Mouse (Mus musculus): ENCODE data around the gene Cdh10. TPM values are rescaled to one million over a fixed set of nuclear protein-coding genes. Genes with fewer than 3 reads are reported as not detected.

The Cdh10 gene
- 10 to 100 TPM; 48.6 to 49.9 TPM for total RNA-seq (2021)
- long read RNA-seq, transcript Cdh10-202 (12 exons, 3,176 nt): major isoform, 15 of 32 reads
- long read RNA-seq, transcript Cdh10-201 (12 exons, 3,407 nt): minor isoform, 5 of 32 reads
- long read RNA-seq, partial matches to known transcripts: 1 of 32 reads
- long read RNA-seq, other reads (novel, unspliced or antisense): 11 of 32 reads

DNA sequence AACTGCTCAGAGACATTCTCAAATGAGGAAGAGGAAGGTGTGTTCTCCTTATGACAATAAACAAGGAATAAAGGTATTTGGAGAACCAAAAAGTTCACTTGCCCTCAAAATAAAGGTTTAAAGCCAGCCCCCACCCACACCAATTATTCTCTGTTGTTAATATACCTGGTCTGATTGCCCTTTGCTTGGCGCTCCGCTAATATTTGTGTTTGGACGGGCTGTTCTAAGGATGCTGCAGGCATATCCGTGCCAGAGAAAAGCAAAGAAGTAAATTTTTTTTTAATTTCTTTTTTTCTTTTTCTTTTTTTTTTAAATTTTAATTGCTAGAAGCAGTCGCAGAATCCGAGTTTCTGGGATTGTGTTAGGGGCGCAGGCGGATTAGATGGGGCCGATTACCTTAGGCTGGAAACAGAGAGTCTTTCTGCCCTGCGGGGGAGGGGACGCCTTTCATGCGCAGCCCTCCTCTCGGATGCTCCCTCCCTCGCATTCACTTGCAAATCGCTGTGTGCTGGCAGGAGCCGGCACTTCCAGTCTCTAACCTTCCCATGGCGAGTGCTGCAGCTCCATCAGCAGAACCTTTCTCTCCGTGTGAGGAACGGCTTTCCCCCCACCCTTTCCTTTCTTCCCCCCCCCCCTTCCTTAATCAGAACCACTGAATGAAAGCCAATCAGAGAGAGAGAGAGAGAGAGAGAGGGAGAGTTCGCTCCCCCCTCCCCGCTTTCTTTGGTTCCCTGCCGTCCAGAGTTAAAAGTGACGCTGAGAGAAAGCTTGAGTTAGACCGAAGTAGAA is at the start of gene Cdh10:
Gene Cdh10, plus strand, starts transcription at position 763 of the 789 bp plus-strand sequence.
- DNase-seq (ENCODE audit: low spot score in 2 of 2): peak; percentile 70 to 78

GRCm38 (mm10) chr15:18809148-18809827 is 9.5 kb upstream of the Cdh10 start:
- no peak for DNase-seq (ENCODE audit: low spot score in 2 of 2)

DNA sequence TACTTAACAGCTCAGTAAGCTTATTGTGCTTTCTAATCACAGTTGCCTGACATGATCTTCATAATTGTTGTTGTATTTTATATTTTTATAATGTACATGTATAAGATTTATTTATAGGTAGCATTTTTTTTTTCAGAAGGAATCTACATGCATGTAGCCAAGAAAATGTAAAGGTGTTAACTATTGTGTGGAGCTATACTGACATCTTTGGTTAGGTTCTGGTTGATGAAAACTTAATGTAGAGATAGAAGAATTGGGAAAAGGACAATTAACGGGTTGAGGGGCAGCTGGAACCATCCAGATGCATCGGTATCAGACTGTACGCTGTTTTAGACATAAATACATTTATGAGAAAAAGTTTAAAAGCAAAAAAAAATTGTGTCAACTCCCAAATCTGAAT is 1.0 kb upstream of the Cdh10 start:
- no peak for DNase-seq (ENCODE audit: low spot score in 2 of 2)

DNA sequence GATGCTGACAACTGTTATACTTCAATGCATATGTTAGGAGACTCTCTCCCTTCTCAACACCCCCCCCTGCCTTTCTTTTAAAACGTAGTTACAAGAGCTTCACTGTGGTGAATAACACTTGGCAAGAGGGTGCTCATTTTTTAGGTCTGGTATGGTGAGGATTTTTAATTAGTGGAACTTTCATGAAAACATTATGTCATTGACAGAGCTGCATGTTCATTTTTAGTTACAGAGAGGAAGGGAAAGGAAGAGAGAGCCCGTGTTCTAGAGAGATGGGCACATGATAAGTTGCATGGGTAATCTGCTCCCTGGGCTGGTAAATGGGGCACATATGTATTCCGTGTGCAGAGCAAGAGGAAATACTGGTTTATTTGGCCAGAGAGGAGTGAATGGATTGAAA is 1.5 kb downstream of the Cdh10 start:
- DNase-seq (ENCODE audit: low spot score in 2 of 2): peak; percentile 24 to 40

- peak; percentile 98 for DNase-seq (ENCODE audit: low spot score in 2 of 2)
Measured at GRCm38 (mm10) chr15:18821114-18821756, 2.5 kb downstream of the Cdh10 start.

GRCm38 (mm10) chr15:18823420-18823819 is 4.7 kb downstream of the Cdh10 start:
- DNase-seq (ENCODE audit: low spot score in 2 of 2): no peak

- DNase-seq (ENCODE audit: low spot score in 2 of 2): peak; percentile 55 to 61
Measured at GRCm38 (mm10) chr15:18832263-18832662, 13.5 kb downstream of the Cdh10 start.

GRCm38 (mm10) chr15:18841769-18842168 is 23.0 kb downstream of the Cdh10 start:
- DNase-seq (ENCODE audit: low spot score in 2 of 2): no peak

DNA sequence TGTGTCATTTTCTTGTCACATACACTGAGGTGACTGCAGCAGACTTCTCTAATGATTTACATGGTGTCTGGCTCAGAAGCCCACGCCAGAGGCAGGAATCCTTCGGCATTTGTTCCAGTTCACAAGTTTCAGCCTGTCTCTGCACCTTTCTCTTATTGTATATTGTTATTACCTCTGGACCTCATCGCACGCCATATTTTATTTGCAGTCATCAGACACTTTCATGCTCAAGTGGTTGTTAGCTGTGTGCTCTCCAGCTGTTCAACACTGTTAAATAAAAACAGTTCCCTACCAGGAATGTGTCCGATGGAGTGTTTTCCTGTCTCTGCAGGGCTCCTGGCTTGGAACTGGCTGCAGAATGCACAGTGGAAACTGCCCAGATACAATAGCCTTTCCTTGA is 26.1 kb downstream of the Cdh10 start:
- no peak for DNase-seq (ENCODE audit: low spot score in 2 of 2)

DNA sequence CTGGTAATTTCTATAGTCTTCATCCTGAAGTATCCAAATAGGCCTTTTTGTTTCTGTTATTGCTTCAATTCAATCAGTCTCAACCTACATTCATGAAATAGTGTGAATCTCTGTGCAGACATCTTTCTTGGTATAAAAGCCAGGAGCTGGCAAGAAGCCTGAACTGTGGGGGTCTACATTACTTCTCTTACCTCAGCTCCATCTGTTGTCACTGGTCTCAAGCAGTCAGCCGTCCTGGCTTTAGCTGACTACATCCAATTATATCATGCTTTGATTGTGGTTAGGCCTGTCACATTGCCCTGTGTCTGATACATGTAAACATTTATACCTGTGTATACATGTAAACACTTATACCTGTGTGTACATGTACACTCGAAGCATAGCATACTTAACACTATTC is 31.8 kb downstream of the Cdh10 start:
- no peak for DNase-seq (ENCODE audit: low spot score in 2 of 2)

GRCm38 (mm10) chr15:18858135-18858534 is 39.4 kb downstream of the Cdh10 start:
- no peak for DNase-seq (ENCODE audit: low spot score in 2 of 2)

DNA sequence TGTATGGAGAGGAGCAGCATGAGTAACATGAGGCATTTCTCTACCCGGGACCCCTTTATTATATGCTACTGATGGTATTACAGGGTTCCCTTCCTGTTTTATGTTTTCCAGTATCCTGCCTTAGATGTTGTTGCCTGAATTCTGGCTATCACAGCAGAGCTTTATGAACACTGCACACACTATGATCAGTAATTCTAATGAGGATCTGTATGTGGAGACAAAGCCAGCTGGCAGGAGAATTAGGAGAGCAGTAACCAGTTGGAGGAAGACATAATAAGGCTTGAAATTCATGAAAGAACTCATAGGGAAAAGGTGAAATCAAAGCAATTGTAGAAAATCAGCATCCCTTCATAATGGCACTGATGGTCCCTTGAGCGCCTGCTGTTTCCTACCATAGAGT is 51.1 kb downstream of the Cdh10 start:
- DNase-seq (ENCODE audit: low spot score in 2 of 2): no peak

- no peak for DNase-seq (ENCODE audit: low spot score in 2 of 2)
Measured at GRCm38 (mm10) chr15:18881467-18881866, 62.7 kb downstream of the Cdh10 start.

DNA sequence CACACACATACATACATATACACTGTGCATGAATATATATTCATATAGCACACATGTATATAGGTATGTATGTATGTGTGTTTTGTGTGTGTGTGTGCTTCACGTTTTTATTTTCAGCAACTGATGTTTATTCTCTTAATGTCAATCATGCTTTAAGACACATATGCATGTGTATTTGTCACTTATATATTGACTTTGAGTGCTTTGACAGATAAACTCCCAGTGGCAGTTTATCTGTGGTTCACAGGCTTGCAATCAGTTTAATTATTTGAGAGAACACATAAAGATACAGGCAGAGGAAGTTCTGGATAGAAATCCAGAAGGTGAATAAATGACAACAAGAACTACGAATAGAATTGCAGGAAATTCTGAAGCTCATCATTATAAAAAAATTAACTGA is 67.9 kb downstream of the Cdh10 start:
- DNase-seq (ENCODE audit: low spot score in 2 of 2): no peak

- no peak for DNase-seq (ENCODE audit: low spot score in 2 of 2)
Measured at GRCm38 (mm10) chr15:18888912-18889311, 70.2 kb downstream of the Cdh10 start.

DNA sequence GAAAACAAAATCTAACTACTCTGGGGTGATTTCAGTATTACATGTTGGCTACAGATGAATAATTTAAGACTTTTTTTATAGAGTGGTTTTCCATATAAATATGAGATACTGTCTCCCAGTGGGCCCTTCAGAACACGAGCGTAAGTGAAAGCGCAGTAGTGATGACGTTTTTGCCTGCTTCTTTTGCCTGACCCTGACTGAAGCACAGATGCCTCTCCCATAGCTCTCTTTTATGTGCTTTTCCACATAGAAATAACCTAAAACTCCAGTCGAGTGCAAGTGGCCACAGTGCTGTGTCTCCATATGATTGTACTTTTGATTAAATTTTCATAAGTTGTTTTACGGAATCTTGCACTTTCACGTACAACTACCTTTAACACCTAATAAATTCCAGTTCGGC is 71.6 kb downstream of the Cdh10 start:
- DNase-seq (ENCODE audit: low spot score in 2 of 2): no peak

- no peak for DNase-seq (ENCODE audit: low spot score in 2 of 2)
Measured at GRCm38 (mm10) chr15:18900776-18901175, 82.0 kb downstream of the Cdh10 start.

GRCm38 (mm10) chr15:18904131-18904530 is 85.4 kb downstream of the Cdh10 start:
- DNase-seq (ENCODE audit: low spot score in 2 of 2): no peak

- no peak for DNase-seq (ENCODE audit: low spot score in 2 of 2)
Measured at GRCm38 (mm10) chr15:18910612-18911011, 91.9 kb downstream of the Cdh10 start.

DNA sequence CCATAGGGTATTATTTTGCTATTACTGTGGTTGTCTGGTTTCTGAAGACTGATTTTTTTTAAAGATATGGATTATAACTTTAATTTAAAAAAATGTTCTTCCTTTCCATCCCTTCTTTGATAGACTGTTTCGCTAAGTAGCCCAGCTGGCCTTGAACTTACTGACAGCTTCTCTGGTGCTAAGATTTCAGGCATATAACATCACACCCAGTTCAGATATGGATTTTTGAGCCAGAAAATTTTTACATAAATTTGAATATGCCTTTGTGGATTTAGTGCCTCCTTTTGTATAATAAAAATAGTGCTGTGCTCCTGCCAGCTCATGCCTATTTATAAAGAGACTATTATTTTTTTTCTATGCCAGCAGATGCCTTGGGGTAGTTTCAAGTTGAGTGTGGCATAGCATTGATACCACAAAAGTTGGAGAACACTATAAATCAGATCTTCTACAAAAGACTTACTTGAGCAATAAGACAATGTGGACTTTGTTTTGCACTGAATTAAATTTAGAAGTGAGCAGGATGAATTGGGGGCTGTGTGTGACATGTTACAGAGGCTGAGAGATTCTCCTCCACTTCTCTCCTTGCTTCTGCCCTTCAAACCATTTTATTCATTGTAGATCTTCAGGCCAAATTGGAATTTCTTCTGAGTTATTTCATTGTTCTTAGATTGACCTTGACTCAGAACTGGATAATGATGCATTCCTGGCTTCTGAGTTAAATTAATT is 106.8 kb downstream of the Cdh10 start:
- DNase-seq (ENCODE audit: low spot score in 2 of 2): no peak

DNA sequence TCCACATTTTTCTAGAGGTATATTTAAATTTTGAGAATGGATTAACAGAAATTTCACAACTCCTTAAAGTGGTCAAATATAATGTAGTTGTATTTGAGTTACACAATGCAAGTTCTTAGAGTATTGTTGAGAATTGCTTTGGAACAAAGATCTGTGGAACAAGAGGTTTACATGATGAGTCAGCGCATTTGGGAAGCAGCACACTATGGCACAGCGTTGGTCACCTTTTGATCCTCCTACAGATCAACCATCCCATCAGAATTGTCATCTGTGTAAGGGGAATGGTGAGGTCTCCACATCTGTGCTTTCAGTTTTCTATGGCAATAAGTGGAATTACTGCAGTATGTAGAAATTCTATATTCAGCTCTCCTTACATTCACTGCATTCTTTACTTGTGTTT is 108.2 kb downstream of the Cdh10 start:
- no peak for DNase-seq (ENCODE audit: low spot score in 2 of 2)
